Mouse (Mus musculus): ENCODE measurements around the gene Olfr97.
"Not testable (repeated sequence)": the region's sequence is repeated elsewhere in the genome, so short reads cannot be mapped to it uniquely, and the experiment has no call there.

The Olfr97 gene

DNA sequence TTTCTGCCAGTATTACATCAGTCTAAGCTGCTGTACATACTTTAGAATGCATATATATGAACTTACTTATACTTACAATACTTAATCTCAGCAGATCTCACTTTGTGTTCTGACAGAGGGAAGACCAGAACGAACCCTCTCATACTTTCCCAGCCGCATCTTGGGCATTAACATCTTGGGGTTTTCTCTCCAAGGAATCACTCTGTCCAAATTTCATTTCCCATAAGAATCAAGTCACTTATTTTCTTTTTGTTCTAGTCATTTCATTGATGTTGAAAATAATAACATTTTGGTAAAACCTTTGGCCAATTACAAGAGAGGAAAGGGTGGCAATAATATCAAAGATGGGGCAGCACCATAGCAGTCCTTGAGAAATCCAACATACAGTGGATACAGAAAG lies at the start of gene Olfr97:
Gene Olfr97, minus strand, starts transcription at position 101 of the 400 bp plus-strand sequence.
- DNase-seq (ENCODE audit: low read depth, low spot score) = not testable (repeated sequence)

DNA sequence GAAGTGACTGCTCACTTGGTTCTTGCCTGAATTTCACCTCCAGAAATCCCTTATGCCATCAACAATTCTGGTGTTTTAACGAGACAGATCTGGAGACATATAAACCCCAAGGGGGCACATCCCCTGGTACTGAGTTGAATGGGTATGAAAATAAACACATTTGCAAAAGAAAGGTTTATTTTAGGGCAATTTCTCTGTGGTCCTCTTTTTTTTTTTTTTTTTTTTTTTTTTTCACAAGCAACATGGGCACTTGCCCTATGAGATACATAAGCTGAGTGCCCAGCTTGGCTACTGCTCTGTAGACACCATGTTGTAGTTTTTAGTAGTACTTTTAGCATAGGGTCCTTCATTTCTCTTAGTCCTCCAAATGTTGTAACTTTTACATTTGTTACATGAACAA lies 46.2 kb upstream of the Olfr97 start, which contains the start of gene Olfr99:
Gene Olfr99, minus strand, starts transcription at position 101 of the 400 bp plus-strand sequence.
- DNase-seq (ENCODE audit: low read depth, low spot score) = no peak

DNA sequence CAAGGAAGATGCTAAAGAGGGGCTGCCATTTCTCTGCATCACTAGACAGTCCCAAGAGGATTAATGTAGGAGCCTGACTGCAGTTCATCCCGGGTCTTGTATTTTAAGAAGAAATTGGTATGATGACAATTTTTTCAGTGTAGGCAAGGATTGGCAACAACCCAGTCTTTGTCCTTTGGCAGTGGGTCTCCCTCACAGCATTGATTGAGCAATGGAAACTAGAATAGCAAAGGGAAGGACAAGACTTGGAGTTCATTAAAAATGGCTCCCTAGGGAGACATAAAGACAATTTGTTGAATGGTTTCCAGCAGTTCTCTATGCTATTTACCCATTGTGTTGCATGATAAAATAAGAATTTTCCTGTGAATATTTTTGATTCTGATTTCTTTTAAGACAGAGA lies 43.2 kb upstream of the Olfr97 start:
- DNase-seq (ENCODE audit: low read depth, low spot score) = peak; percentile 34

DNA sequence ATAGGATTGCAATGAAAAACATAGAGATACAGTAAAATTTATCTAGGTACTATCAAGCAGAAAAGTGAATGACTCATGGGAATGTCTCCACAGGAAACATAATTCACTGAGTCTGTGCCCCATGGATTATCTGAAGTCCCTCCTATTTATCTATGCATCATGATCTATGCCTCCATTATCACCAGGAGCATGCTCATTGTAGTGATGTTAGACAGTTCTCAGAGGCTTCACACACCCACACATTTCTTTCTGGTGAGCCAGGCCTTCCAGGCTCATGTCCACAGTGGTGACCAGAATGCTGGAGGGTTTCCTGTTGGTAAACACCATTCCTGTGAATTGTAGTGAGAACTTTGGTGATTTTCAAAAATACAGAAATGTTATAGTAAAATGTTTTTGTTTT lies 39.4 kb upstream of the Olfr97 start:
- DNase-seq (ENCODE audit: low read depth, low spot score) = peak; percentile 64

DNA sequence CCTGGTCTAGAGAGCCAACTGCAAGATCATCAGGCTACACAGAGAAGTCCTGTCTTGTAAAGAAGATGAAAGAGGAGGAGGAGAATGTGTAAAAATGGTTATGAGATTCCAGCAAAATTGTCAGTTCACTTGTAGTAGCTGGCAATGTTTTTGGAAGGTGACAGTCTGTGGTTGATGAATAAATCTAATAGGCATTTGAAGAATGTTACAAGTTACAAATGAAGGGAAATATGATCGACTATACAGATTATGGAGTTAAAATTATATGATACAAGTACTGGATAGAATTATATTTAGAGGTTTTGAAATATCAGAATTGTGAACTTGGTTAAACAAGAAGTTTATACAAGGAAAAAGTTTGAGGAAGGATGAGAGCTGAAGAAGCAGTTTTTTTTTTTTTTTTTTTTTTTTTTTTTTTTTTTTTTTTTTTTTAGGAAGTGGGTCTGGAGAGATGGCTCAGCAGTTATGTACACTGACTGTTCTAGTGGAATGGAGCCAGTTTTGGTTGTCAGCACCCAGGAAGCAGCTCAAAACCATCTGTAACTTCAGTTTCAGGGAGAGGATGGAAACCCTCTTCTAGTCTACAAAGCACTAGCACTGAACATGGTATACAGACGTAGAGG lies 38.6 kb upstream of the Olfr97 start:
- DNase-seq (ENCODE audit: low read depth, low spot score) = peak; percentile 87

DNA sequence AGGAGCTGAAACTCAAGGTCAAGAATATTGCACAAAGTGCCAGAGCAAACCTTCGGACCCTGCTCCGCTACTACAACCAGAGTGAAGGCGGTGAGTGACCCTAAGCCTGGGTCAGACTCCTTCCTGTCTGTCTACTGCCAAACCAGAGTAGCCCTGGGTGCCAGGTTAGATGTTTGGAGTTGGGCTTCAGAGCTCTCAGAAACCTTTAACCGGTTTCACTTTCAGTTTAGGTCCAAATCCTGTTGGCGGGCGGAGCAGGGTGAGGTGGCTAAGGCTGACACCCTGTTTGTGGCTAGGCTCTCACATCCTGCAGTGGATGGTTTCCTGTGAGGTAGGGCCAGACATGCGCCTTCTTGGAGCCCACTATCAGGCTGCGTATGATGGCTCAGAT lies 33.6 kb upstream of the Olfr97 start:
- peak; percentile 81 for DNase-seq (ENCODE audit: low read depth, low spot score)

DNA sequence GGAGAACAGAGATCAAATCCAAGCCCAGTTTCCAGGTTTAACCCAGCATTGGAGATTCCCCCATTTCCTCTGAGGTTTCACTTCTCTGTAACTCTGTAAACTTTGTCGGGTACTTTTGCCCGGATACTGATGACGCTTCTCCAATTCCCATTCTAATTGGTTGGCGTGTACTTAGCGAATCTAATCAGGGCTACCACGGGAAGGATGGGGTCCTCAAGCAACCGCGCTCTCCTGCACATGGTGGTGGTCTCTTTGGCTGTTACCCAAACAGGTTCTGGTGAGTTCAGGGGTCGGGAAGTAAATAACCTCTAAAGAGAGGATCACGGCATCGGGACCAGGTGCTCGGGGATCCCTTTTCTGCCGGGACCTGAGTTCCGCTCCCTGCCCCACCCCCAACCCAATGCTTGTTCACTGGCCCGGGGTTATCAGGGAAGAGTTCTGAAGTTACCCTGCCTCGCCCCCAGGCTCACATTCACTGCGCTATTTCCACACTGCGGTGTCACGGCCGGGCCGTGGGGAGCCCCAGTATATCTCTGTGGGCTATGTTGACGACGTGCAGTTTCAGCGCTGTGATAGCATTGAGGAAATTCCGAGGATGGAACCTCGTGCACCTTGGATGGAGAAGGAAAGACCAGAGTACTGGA lies 33.0 kb upstream of the Olfr97 start, which contains the start of gene H2-M3:
Gene H2-M3, plus strand, starts transcription at position 163 of the 644 bp plus-strand sequence.
- DNase-seq (ENCODE audit: low read depth, low spot score) = peak; percentile 98

DNA sequence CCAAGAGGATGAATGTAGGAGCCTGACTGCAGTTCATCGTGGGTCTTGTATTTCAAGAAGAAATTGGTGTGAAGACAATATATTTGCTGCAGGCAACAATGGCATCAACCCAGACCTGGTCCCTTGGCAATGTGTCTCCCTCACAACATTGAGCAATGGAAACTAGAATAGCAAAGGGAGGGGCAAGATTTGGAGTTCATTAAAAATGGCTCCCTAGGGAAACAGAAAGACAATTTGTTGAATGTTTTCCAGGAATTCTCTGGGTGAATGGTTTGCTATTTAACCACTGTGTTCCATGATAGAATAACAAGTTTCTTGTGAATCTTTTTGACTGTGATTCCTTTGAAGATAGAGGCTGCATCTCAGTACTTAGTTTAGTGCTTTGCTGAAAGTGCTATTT lies 26.5 kb upstream of the Olfr97 start, which contains the start of gene Olfr98:
Gene Olfr98, minus strand, starts transcription at position 124 of the 400 bp plus-strand sequence.
- no peak for DNase-seq (ENCODE audit: low read depth, low spot score)

DNA sequence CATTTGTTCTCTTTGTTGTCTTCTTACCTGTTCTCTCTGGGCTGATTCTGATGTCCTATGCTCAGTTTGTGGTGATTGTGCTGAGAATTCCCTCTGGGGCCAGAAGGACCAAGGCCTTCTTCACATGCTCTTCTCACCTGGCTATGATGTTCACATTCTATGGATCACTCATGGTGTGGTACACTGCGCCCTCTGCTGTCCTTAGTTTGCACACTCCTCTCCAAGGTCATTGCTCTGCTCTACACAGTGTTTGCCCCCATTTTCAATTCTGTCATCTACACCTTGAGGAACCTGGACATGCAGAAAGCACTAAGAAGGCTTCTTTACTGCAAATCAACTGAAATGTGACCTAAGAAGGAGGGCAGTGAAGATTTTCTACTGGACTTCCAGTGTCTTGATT lies 13.4 kb upstream of the Olfr97 start:
- peak; percentile 59 for DNase-seq (ENCODE audit: low read depth, low spot score)

DNA sequence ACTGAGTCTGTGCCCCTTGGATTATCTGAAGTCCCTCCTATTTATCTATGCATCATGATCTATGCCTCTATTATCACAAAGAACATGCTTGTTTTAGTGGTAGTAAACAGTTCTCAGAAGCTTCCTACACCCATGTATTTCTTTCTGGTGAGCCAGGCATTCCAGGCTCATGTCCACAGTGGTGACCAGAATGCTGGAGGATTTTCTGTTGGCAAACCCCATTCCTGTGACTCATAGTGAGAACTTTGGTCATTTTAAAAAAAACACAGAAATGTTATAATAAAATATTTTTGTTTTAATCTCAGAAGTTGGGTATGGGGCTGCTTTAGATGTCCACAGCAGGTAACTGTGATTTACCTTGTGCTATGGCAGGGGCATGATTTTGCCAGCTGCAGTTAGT lies 12.3 kb upstream of the Olfr97 start:
- peak; percentile 73 for DNase-seq (ENCODE audit: low read depth, low spot score)

DNA sequence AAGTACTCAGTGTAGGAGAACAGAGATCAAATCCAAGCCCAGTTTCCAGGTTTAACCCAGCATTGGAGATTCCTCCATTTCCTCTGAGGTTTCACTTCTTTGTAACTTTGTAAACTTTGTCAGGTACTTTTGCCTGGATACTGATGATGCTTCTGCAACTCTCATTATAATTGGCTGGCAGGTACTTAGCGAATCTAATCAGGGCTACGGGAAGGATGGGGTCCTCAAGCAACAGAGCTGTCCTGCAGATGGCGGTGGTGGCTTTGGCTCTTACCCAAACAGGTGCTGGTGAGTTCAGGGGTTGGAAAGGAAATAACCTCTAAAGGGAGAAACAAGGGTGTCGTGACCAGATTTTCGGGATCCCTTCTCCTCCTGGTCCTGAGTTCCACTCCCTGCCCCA lies 9.6 kb upstream of the Olfr97 start:
- DNase-seq (ENCODE audit: low read depth, low spot score) = peak; percentile 60

DNA sequence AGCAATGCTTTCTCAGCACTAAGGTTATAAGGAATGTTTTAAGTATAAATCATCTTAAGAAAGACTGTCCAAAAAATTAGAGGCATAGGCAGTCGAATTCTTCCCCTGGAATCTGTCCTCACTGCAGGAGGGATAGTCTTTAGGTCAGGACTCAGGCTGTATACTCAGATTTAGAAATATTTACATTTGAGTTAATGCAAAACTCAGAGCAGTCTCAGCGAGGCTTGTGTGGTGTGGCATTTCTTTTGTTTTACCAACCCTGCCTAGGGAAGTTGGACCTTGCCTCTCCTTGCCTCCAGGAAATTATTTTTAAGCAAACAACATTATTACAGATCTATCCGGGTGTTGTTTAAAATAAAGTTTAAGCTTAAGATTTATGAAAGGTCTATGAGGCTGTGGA lies 5.1 kb upstream of the Olfr97 start:
- no peak for DNase-seq (ENCODE audit: low read depth, low spot score)

DNA sequence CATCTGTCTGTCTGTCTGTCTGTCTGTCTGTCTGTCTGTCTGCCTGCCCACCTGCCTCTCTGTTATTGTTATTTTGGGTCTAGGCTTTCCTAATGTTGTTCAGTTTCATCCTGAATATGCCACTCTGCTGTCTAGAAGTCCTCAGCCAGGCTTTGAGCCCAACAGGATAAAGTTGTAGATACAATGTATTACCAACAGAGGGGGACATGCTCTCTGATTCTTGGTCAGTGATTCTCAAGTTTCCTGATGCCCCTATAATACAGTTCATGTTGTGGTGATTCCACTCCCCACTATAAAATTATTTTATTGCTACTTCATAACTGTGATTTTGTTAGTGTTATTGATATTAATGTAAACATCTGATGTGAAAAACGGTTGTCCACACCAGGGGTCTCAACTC lies 15.3 kb downstream of the Olfr97 start:
- DNase-seq (ENCODE audit: low read depth, low spot score) = peak; percentile 59

DNA sequence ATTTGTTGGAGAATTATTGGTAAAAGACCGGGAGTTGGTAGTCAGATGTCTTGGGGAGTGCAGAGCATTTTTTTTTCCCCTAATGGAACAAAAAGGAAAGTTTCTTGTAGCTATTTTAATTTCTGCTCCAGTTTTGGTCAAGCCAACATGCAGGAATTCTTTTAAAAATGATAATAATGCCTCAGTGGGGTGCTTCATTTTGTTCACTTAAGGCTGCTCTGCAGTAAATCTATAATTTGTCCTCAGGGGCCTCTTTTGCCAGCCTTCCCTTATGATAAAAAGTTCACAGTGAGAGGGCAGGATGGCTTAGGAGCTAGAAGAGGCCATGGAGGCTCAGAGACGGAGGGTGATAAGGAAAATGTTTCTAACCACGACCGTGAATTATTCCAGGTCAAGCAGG lies 17.3 kb downstream of the Olfr97 start, which contains the start of gene Olfr96:
Gene Olfr96, plus strand, starts transcription at position 301 of the 400 bp plus-strand sequence.
- DNase-seq (ENCODE audit: low read depth, low spot score) = no peak

DNA sequence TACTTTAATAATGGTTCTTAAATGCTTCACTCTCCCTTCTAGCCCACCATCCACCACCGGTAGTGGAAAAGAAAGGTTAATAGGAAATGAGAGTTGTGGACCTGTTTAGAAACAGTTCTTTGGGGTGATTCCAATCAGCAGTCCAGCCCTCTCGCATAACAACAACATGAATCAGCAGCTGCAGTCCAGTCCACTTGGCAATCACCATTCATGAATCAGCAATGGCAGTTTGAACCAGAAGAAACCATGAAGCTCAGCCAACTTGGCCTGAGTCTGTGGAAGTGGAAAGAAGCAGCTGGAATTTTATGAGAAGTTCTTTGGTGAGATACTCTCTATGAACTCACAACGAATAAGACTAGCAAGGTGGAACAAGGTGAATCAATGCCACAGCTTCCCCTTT lies 18.6 kb downstream of the Olfr97 start:
- DNase-seq (ENCODE audit: low read depth, low spot score) = peak; percentile 96

DNA sequence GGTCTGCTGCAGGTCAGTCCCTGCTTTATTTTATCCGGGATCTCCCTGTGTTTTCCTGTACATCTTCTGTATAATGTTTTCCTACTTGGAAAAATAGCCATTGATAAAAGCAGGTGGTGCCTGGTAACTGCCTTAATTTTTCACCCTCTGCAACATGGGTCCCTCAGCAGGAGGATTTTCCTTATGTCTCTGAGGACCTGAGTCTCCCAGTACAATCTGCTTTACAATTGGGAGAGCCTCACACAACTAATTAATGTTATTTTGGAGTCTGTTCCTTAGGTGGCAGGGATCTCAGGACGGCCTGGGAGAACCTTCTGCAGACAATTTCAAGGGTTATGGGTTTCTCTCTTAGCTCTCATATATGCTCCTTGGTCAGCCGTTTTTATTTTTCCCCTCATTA lies 24.1 kb downstream of the Olfr97 start, which contains the start of gene Olfr95:
Gene Olfr95, minus strand, starts transcription at position 101 of the 400 bp plus-strand sequence.
- no peak for DNase-seq (ENCODE audit: low read depth, low spot score)

DNA sequence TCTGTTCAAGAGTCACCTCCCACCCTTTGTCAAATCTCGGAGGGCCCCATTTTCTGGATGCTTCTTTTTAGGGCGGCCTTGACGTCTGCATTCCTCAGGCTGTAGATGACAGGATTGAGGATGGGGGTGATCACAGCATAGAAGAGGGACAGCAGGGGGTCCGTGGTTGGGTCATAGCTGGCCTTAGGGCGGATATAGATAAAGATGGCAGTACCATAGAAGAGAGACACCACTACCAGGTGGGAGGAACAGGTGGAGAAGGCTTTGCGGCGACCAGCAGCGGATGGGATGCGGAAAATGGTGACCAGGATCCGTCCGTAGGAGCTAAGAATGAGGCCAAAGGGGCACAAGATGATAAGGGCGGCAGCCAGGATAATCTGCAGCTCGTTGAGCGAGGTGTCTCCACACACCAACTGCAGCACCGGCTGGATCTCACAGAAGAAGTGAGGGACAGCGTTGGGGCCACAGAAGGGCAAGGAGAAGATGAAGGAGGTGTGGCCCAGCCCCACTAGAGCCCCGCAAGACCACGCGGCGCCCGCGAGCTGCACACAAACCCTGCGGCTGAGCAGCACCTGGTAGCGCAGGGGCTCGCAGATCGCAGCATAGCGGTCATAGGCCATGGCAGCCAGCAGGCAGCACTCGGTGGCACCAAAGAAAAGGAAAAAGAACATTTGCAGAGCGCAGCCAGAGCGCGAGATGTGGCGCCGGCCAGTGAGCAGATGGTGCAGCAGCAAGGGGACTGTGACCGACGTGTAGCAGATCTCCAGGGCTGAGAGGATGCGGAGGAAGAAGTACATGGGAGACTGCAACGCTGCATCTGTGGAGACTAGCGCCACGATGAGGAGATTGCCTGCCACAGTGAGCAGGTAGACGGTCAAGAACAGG lies 26.0 kb downstream of the Olfr97 start:
- no peak for DNase-seq (ENCODE audit: low read depth, low spot score)

DNA sequence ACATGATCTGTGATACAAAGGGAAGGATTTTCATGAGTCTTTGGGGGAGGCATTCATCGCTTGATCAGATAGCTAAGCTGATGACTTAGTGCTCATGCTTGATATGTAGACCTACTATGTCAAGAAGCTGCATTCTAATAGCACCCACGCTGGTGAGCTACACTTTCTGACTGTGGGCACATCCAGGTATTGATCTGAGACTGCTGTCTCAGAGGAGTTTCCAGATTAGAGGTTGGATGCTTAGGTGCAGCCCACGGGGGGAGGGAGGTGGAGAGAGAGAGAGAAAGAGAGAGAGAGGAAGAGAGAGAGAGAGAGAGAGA lies 33.3 kb downstream of the Olfr97 start:
- no peak for DNase-seq (ENCODE audit: low read depth, low spot score)

DNA sequence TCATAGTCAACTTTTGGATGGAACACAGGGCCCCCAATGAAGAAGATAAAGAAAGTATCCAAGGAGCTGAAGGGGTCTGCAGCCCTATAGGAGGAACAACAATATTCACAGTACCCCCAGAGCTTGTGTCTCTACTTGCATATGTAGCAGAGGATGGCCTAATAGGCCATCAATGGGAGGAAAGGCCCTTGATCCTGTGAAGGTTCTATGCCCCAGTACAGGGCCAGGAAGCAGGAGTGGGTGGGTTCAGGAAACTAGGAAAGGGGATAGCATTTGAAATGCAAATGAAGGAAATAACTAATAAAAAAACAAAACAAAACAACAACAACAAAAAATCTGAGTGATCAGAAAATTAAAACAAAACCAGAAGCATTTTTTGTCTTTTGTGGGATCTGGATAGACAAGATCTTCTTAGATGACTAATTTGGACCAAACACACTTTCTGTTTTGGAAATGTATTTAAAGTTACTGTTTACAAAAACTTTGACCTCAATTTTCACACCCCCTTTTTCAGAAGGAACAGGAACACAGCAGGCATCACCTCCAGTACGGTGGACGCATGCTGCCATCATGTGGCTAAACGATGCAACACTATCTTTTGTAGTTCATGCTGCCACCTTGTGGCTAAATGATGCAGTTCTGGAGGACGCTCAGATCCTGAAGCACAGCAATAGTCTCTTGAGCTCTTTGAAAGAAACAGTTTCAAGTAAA lies 33.8 kb downstream of the Olfr97 start:
- DNase-seq (ENCODE audit: low read depth, low spot score) = peak; percentile 94

DNA sequence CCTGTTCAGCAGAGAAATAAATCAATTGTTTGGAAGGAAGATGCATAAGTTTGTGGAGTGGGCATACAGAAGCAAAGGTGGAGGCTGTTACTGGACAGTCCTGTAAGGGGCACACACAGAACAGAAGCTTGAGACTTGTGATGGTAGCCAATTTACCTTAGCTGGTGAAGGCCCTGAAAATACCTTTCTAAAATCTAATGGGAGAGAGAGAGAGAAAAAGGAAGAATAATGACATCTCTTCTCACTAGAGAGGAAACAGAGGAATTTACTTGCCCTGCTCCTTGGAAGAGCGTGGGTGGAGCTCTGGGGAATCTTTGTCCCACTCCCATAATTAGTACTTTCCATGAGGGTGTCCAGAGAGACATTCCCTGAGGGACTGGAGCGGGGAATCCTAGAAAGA lies 36.2 kb downstream of the Olfr97 start, which contains the start of gene Olfr94:
Gene Olfr94, minus strand, starts transcription at position 101 of the 400 bp plus-strand sequence.
- no peak for DNase-seq (ENCODE audit: low read depth, low spot score)

Data from 3T3-L1 (cell line).